Mouse (Mus musculus) hindbrain, embryonic 14.5 days (tissue): Measurements from ENCODE around the gene Wdr27. TPM values are rescaled to one million over a fixed set of nuclear protein-coding genes. Genes with fewer than 3 reads are reported as not detected.
"Not testable (repeated sequence)": the region's sequence is repeated elsewhere in the genome, so short reads cannot be mapped to it uniquely, and the experiment has no call there.

Source experiments
- ATAC-seq: fragments of 200-750 bp; cut with Nextera tagmentation; 2 replicates; pipeline ENCODE4 v1.8.0; 2017; ENCODE audit warnings: moderate number of reproducible peaks, mild to moderate bottlenecking, moderate TSS enrichment, moderate library complexity; ENCODE audit not compliant: low FRiP score
- DNase-seq: peaks from one replicate; pipeline ENCODE4 v3.0.0-alpha.2; 2015; ENCODE audit warnings: low spot score
- H3K27ac ChIP-seq: fragments of 300-500 bp; sonication (generic); 2 replicates; pipeline ENCODE4 v1.5.1; 2014; ENCODE audit warnings: mild to moderate bottlenecking, moderate library complexity
- H3K27me3 ChIP-seq: fragments of 300-500 bp; sonication (generic); 2 replicates; pipeline ENCODE4 v1.6.1; 2014; ENCODE audit warnings: mild to moderate bottlenecking, low read length, mixed read lengths; ENCODE audit not compliant: control insufficient read depth, insufficient read depth
- H3K36me3 ChIP-seq: fragments of 300-500 bp; sonication (generic); replicated peaks from 2 replicates; pipeline ENCODE4 v1.6.1; 2014; ENCODE audit not compliant: control insufficient read depth, insufficient read depth
- H3K4me1 ChIP-seq: fragments of 300-500 bp; sonication (generic); replicated peaks from 2 replicates; pipeline ENCODE4 v1.6.1; 2014; ENCODE audit warnings: antibody characterized with exemption, low read length, mixed read lengths; ENCODE audit not compliant: control insufficient read depth, insufficient read depth
- H3K4me2 ChIP-seq: fragments of 300-500 bp; sonication (generic); replicated peaks from 2 replicates; pipeline ENCODE4 v1.6.1; 2014; ENCODE audit warnings: mild to moderate bottlenecking, moderate library complexity
- H3K4me3 ChIP-seq: fragments of 300-500 bp; sonication (generic); replicated peaks from 2 replicates; pipeline ENCODE4 v1.5.1; 2014; ENCODE audit warnings: mild to moderate bottlenecking, low read length
- H3K9ac ChIP-seq: fragments of 300-500 bp; sonication (generic); 2 replicates; pipeline ENCODE4 v1.6.1; 2014
- H3K9me3 ChIP-seq: fragments of 300-500 bp; sonication (generic); 2 replicates; pipeline ENCODE4 v1.6.1; 2016; ENCODE audit warnings: low read length; ENCODE audit not compliant: control insufficient read depth
- WGBS: fragments of 180-500 bp; shearing (Covaris S2); extraction: QIAGEN DNeasy Blood & Tissue Kit; methylation state at CpG from one replicate; pipeline ENCODE4 v1.1.7; 2014; 5-methylcytosine and 5-hydroxymethylcytosine counted together
- polyA plus RNA-seq: library from polyadenylated mRNA; unstranded; fragments of >200 nt; fragmentation: Nextera tagmentation; extraction: Ambion mirVana; gene quantifications from 2 replicates; pipeline ENCODE4 v1.2.1, GENCODE M21; 2014

The Wdr27 gene
- polyA plus RNA-seq, 1 experiment from 2014 or later, result 9.8 TPM

DNA sequence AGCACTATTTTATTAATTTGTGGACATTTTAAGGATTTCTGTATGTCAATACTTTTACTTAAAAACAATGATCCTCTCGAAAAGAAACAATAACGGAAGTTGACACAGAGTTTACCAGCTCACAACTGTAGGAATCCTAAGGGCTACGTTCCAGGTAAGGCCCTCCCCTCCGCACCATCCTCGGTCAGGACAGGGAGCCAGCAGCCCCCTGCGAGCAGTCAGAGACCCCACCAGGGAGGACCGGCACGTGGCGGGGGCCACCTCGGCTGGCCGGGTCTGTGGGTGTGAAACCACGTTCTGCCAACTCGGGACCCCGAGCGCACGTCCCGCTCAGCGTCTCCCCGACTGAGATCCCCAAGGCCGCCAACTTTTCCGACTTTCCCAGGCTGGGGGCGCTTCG is 17.6 kb upstream of the Wdr27 start:
- no peak for DNase-seq
- no peak overlapping the region for H3K27ac ChIP-seq
- H3K9ac ChIP-seq, result peak overlapping the region; percentile 73
- no peaks in the 10 kb centered on the region for H3K9me3 ChIP-seq
- peak; percentile 8; the same call in 1 of the 2 replicates for ATAC-seq
- H3K4me2 ChIP-seq, result peak overlapping the region; percentile 99
- WGBS, result 2% methylated on average over 15 of the region's 23 CpGs
- no peaks in the 10 kb centered on the region for H3K27me3 ChIP-seq
- peaks cover 12% of the 10 kb centered on the region for H3K4me1 ChIP-seq
- peaks cover 15% of the 10 kb centered on the region; the same call in 1 of the 2 replicates for H3K36me3 ChIP-seq
- H3K4me3 ChIP-seq, result peak overlapping the region; percentile 69

DNA sequence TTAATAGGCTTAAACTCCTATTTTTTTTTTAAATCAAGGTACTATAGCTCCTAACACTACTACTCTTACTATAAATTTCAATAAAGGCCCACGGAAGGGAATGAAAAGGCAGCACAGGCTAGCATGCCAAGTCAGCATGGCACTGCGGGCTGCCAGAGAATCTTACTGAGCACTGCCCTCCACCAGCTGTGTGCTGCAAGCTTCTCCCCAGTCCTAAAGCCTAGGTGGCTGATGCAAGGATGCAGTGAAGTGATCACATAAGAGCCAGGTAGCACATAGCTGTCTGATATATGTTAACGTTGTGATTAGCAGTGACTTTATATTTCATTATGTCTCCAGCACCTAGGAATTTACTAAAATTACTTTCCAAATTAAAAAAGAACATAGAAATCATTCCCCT is 17.0 kb upstream of the Wdr27 start:
- WGBS, result 30% methylated on average over 3 of the region's 3 CpGs
- H3K9me3 ChIP-seq, result no peaks in the 10 kb centered on the region
- no peaks in the 10 kb centered on the region for H3K27me3 ChIP-seq
- peaks cover 12% of the 10 kb centered on the region for H3K4me1 ChIP-seq
- H3K4me3 ChIP-seq, result peak overlapping the region; percentile 22
- peak overlapping the region; percentile 39; the same call in 1 of the 2 replicates for H3K9ac ChIP-seq
- no peak overlapping the region for H3K27ac ChIP-seq
- ATAC-seq, result no peak
- H3K36me3 ChIP-seq, result peaks cover 15% of the 10 kb centered on the region; the same call in 1 of the 2 replicates
- peak overlapping the region; percentile 99 for H3K4me2 ChIP-seq
- DNase-seq, result no peak

DNA sequence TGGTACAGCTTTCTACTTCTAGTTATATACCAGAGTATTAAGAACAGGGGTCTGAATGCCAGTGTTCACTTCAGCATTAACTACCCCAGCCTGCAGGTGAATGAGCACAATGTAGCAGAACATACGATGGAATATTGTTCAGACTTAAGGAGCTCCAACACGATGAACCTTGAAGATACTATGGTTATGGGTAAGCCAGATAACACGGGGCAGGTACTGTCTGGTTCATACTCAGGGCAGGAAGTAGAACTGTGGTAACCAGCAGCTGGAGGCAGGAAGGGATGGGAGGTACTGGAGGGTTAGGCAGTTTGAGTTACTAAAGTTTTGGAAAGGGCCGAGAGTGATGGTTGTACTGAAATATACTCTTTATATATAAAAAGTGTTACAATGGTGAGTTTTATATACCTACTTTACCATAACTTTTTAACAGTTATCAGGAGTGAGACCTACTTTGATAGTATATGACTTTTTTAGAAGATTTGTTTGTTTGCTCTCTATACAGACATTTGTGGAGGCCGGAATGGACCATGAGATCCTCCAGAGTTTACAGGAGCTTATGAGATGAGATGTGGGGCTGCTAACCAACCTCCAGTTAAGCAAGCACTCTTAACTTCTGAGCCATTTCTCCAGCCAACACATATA is 15.8 kb upstream of the Wdr27 start:
- Histone ChIP-seq H3K9ac (no peak overlapping the region), H3K9me3 (no peaks in the 10 kb centered on the region), H3K4me3 (no peak overlapping the region), H3K27me3 (no peaks in the 10 kb centered on the region), H3K4me1 (peaks cover 12% of the 10 kb centered on the region), H3K4me2 (no peak overlapping the region), H3K27ac (no peak overlapping the region), H3K36me3 (peaks cover 26% of the 10 kb centered on the region)
- ATAC-seq, result no peak
- WGBS, result 94% methylated on average over 5 of the region's 5 CpGs
- peak; percentile 18 for DNase-seq

DNA sequence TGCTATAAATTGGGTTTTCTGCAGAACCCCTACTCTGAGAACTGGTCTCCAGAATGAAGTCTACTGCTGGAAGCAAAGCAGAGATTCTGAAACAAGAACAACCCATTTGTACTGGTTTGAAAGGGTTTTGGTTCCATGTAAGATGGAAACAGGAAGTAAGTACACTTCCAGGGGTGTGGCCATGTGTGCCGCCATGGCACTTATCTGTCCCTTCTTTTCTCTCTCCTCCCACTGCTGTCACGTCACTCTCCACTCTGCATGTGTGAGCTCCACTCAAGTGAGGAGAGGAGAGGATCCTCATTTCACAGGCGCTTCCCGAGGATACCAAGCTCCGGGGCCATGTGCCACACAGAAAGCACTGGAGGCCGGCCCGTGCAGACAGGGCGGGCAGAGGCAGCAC is 10.5 kb upstream of the Wdr27 start:
- Histone ChIP-seq H3K9me3 (no peaks in the 10 kb centered on the region), H3K27ac (no peak overlapping the region), H3K27me3 (no peaks in the 10 kb centered on the region), H3K9ac (no peak overlapping the region), H3K4me1 (no peaks in the 10 kb centered on the region), H3K4me3 (no peak overlapping the region), H3K4me2 (no peak overlapping the region), H3K36me3 (peaks cover 70% of the 10 kb centered on the region)
- ATAC-seq (no peak), DNase-seq (no peak)
- WGBS, result 95% methylated on average over 8 of the region's 8 CpGs

DNA sequence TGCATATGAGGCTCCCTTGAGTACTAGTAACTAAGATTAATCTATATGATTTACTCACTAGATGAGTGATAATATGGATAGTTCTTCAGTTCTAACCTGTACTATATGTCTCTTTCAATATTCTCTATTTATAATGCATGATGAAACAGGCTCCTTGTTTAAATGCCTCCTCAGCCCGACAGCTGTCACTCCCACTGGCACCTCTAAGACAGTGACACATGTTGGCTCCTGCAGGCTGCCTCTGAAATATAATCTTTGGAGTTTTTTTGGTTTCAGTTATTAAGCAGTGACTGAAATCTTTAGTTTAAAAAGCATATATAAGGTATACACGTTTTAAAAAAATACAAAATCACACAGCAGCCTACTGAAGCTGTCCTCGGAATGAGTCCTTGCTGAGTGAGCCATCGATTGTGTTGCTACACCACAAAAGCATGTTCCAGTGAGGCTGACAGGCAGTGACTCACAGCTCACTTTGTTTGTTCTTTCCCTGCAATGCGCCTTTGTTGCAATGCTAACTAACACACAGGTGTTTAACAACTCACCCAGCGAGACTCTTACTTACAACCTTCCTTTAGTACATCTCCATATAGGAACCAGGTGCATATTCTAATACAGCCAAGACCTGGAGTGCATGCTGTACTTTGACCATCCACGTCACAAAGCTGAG is 6.3 kb upstream of the Wdr27 start:
- Histone ChIP-seq H3K4me2 (no peak overlapping the region), H3K9ac (no peak overlapping the region), H3K4me3 (no peak overlapping the region), H3K27me3 (no peaks in the 10 kb centered on the region), H3K36me3 (peaks cover 82% of the 10 kb centered on the region), H3K9me3 (no peaks in the 10 kb centered on the region), H3K4me1 (peaks cover 11% of the 10 kb centered on the region; the same call in 1 of the 2 replicates), H3K27ac (no peak overlapping the region)
- ATAC-seq, result no peak
- WGBS, result 91% methylated on average over 7 of the region's 7 CpGs
- DNase-seq, result no peak

DNA sequence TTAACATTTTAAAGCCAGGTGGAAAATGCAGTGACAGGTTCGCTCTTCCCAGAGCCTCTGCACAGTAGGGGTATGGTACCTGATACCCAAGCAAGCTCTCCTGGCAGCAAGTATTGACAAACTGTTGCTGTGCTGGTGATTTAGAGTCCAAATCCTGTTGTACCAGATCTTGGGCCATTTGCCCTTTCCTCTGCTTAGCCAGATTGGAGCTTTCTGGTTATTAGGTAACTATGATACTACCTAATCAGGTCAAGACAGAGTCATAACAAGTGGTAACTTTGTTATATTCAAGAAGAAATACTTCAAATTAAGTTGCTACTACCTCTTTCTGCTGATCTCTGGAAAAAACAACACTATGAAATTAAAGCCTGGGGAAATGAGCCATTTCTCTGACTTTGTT is 1.6 kb upstream of the Wdr27 start:
- H3K4me3 ChIP-seq, result peak overlapping the region; percentile 94; the same call in 1 of the 2 replicates
- no peaks in the 10 kb centered on the region for H3K9me3 ChIP-seq
- H3K27me3 ChIP-seq, result no peaks in the 10 kb centered on the region
- DNase-seq, result no peak
- 89% methylated on average over 1 of the region's 1 CpGs for WGBS
- no peak overlapping the region for H3K9ac ChIP-seq
- peaks cover 41% of the 10 kb centered on the region for H3K36me3 ChIP-seq
- peak overlapping the region; percentile 88 for H3K4me2 ChIP-seq
- no peak overlapping the region for H3K27ac ChIP-seq
- peaks cover 23% of the 10 kb centered on the region for H3K4me1 ChIP-seq
- no peak for ATAC-seq

DNA sequence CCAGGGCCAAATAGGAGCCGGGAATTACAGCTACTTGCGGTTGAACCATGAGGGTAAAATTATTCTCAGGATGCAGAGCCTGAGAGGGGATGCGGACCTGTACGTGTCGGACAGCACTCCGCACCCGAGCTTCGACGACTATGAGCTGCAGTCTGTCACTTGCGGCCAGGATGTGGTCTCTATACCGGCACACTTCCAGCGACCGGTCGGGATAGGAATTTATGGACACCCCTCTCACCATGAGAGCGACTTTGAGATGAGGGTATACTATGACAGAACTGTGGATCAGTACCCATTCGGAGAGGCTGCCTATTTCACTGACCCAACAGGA is 736 bp upstream of the Wdr27 start:
- Histone ChIP-seq H3K9me3 (no peaks in the 10 kb centered on the region), H3K4me3 (peak overlapping the region; percentile 94), H3K36me3 (peaks cover 34% of the 10 kb centered on the region), H3K4me2 (peak overlapping the region; percentile 88), H3K27me3 (no peaks in the 10 kb centered on the region), H3K4me1 (peaks cover 23% of the 10 kb centered on the region), H3K27ac (0 out of 2 replicates have a peak overlapping the region, but pooled peaks have one; percentile 82), H3K9ac (peak overlapping the region; percentile 86)
- 14% methylated on average over 16 of the region's 16 CpGs for WGBS
- DNase-seq (no peak), ATAC-seq (no peak; the same call in 1 of the 2 replicates)

DNA sequence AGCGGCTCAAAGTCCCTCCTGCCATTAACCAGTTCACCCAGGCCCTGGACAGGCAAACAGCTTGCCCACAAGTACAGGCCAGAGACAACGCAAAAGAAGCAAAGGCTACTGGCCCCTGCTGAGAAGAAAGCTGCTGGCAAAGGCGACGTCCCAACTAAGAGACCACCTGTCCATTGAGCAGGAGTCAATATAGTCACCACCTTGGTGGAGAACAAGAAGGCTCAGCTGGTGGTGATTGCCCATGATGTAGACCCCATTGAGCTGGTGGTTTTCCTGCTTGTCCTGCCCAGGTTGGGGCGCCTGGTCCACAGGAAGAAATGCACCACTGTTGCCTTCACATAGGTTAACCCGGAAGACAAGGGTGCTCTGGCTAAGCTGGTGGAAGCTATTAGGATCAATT is 777 bp downstream of the Wdr27 start:
- Histone ChIP-seq H3K4me3 (peak overlapping the region; percentile 94), H3K9ac (peak overlapping the region; percentile 86), H3K36me3 (peaks cover 26% of the 10 kb centered on the region), H3K4me2 (peak overlapping the region; percentile 88), H3K4me1 (peaks cover 23% of the 10 kb centered on the region)
- not testable (repeated sequence) for H3K27ac ChIP-seq, H3K27me3 ChIP-seq, DNase-seq, ATAC-seq, H3K9me3 ChIP-seq
- WGBS, result 61% methylated on average over 6 of the region's 6 CpGs

DNA sequence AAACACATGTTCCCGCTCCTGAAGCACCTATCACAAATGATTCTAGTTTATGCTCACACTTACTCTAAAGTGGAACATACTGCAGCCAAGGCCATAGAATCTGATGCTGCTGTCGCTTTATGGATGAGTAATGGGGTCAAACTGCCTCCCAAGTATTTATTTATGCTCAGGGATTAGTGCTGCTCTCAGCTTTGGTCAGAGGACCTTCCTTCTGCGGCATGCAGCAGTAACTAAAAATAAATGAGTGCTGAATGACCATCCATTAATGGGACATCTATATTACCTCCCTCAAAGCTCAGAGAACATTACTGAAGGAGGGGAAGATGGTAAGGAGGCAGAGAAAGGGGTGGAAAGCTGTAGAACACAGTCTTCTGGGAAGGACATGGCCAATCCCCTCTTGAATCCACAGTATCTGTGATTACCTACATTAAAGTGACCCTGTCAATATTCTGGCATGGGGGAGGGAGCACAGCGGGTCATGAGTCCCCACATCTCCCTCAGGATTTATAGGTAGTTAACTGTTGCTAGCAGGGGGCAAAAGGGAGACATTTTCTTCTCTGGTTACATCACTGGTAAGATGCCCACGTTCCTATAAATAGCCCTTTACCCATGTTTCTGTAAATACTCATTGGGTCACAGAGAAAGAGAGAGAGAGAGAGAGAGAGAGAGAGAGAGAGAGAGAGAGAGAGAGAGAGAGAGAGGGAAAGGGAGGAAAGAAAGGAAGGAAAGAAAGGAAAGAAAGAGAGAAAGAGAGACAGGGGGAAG is 6.9 kb downstream of the Wdr27 start:
- Histone ChIP-seq H3K4me1 (no peaks in the 10 kb centered on the region), H3K4me3 (no peak overlapping the region), H3K27me3 (no peaks in the 10 kb centered on the region), H3K36me3 (no peaks in the 10 kb centered on the region), H3K9me3 (no peaks in the 10 kb centered on the region), H3K27ac (no peak overlapping the region), H3K9ac (no peak overlapping the region), H3K4me2 (no peak overlapping the region)
- WGBS, result 77% methylated on average over 5 of the region's 5 CpGs
- DNase-seq (no peak), ATAC-seq (no peak)
